Mouse (Mus musculus) brain, embryonic 14.5 days (tissue): ENCODE data around the gene Naa50. TPM values are rescaled to one million over a fixed set of nuclear protein-coding genes. Genes with fewer than 3 reads are reported as not detected.

Experiments
- DNase-seq: peaks from one replicate; pipeline ENCODE4 v3.0.0-alpha.2; 2011; ENCODE audit warnings: low read depth
- CTCF ChIP-seq: fragments of 200-500 bp; IDR thresholded peaks from 2 replicates; pipeline ENCODE4 v1.5.1; 2012; ENCODE audit warnings: inconsistent platforms, mild to moderate bottlenecking, moderate library complexity, borderline replicate concordance; ENCODE audit not compliant: insufficient read depth, insufficient read length; ENCODE audit errors: extremely low read depth
- POLR2A ChIP-seq: fragments of 200-500 bp; IDR thresholded peaks from 2 replicates; pipeline ENCODE4 v1.6.1; 2012; ENCODE audit warnings: mild to moderate bottlenecking, inconsistent platforms, borderline replicate concordance; ENCODE audit not compliant: poor library complexity, insufficient read depth, insufficient read length, severe bottlenecking; ENCODE audit errors: extremely low read depth
- polyA plus RNA-seq: library from polyadenylated mRNA; depleted of rRNA; stranded (reverse); fragments of >200 nt; gene quantifications from 2 replicates; pipeline ENCODE4 v1.2.3, GENCODE M21; 2012; rRNA removed

Gene Naa50
- polyA plus RNA-seq, 1 experiment, result 25.1 TPM

- no peak for TF ChIP-seq CTCF
- no peak for TF ChIP-seq POLR2A
- DNase-seq, result no peak
Observed at GRCm38 (mm10) chr16:44182597-44182996, 43.0 kb downstream of the Naa50 start.

GRCm38 (mm10) chr16:44184769-44185168, 45.1 kb downstream of the Naa50 start:
- DNase-seq, result no peak
- no peak for TF ChIP-seq POLR2A
- TF ChIP-seq CTCF, result no peak

GRCm38 (mm10) chr16:44187172-44187571, 47.5 kb downstream of the Naa50 start:
- no peak for DNase-seq
- TF ChIP-seq CTCF, result no peak
- TF ChIP-seq POLR2A, result no peak

DNA sequence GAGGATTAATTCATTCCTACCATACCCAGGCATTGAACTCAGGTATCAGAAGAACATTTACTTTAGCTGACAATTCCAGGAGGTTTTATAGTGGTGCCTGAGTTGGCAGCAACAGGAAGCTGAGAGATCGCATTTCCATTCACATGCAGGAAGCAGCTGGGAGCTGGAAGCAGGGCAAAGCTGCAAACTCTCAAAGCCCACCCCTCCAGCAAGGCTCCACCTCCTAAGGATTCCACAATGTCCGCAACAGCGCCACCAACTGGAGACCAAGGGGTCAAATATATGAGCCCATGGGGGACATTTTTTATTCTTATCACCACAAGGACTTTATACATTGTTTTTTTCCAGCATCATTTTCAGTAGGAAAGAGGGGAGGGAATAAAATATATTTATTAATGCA, 49.1 kb downstream of the Naa50 start:
- no peak for TF ChIP-seq CTCF
- TF ChIP-seq POLR2A, result no peak
- DNase-seq, result no peak

DNA sequence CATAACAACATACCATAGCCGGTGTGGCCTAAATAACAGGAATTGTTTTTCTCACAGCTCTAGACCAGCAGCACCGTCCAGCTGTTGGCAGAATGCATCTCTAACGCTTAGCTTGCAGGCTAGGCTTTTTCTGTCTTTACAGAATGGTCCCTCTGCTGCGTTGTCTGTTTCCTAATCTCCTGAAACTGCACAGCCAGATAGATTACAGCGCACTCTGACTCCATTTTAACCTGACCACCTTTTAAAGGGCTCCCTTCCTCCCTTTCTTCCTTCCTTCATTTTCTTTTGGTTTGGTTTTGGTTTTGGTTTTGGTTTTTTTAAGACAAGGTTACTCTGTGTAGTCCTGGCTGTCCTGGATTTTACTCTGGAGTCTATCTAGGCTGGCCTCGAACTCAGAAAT, 50.4 kb downstream of the Naa50 start:
- DNase-seq, result no peak
- TF ChIP-seq CTCF (no peak), POLR2A (no peak)

DNA sequence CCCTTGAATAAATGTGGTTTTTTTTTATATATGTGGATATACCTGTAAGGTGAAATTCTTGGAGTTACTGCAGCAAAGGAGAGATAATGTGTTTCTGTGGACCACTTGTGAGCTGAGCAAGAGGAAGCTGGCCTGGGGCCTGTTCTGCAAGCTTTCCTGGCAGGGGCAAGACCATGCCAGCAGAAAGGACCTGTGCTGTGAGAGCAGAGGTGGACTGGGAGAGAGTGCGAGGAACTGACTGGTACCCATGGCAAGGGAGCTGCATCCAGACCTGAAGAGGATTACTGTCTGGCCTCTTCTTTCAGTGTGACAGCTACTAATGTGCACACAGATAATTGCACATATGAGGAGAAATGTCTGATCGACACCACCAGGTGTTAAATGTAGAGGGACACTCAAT, 51.3 kb downstream of the Naa50 start:
- no peak for DNase-seq
- TF ChIP-seq CTCF (no peak), POLR2A (no peak)

DNA sequence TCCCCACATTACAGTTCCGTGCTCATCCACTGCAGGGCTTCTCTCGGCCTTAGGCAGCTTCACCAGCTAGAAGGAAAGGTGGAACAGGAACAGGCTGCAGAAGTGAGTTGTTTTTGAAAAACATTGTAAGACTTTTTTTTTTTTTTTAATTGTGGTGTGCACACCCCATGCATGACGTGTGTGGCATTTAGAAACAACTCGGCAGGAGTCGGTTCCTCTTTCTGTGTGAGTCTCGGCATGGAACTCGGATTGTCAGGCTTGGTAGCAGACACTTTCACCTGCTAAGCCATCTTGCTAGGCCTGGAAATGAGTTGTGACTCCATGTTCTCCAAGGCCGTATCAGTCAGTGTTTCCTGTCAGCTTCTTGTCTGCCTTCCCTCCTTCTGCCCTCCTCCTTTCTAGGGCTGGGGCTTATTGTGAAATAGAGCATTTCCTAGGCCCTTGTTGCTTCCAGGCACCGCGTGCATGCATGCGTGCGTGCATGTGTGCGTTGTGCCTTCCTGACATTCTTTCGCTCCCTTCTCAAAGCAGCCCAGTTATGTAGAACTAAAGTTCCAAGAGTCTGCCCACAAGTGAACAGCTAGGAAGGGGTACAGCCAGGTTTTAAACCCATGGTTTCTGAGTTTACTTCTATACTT, 59.6 kb downstream of the Naa50 start:
- DNase-seq, result no peak
- no peak for TF ChIP-seq CTCF
- no peak for TF ChIP-seq POLR2A

DNA sequence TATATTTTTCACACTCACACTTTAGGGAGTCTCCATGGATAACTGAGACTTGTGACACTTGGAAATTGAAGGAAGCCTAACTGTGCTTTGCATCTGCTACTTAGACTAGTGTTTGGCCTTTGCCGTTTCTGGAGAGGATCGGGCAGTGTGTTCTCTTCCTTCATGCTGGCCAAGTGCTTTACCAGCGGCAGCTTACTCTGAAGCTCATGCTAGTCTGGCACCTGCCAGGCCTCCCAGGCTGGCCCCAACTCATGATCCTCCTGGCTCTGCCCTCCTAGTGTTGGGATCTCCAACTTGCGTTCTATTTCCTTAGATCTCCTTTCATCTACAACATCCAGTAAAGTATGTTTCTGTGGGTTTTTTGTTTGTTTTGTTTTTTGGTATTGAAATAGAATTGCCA, 60.5 kb downstream of the Naa50 start:
- no peak for TF ChIP-seq CTCF
- no peak for TF ChIP-seq POLR2A
- no peak for DNase-seq

DNA sequence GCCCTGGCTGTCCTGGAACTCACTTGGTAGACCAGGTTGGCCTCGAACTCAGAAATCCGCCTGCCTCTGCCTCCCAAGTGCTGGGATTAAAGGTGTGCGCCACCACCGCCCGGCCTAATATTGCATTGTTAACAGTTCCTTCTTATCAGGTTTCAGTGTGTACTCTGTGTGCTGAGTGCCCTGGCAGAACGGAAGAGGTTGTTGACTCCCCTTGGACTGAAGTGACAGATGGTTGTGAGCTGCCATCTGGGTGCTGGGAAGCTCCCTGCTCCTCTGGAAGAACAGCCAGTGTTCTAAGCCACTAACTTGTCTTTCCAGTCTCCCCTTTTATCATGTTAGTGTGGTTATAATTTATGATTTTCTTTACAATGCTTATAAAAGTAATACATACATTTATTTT, 64.7 kb downstream of the Naa50 start:
- DNase-seq, result peak; percentile 66
- TF ChIP-seq CTCF (no peak), POLR2A (no peak)

DNA sequence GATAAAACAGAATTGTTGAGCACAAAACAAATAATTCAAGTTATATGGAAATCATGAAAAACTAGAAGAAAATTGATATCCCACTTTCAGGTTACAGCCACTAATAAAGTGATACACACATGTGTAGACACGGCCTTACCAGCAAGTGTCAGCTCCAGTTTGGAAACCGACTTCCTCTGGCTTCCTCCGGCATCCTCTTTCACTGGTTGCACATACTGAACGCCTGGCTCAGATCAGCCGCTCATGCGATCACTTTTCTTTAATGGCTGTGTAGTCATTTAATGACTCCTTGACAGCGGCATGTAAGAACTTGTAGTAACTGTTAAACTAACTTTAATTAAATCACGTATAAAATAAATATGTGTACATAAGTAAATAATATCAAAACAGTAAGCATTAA, 66.3 kb downstream of the Naa50 start:
- no peak for DNase-seq
- TF ChIP-seq POLR2A (no peak), CTCF (no peak)

DNA sequence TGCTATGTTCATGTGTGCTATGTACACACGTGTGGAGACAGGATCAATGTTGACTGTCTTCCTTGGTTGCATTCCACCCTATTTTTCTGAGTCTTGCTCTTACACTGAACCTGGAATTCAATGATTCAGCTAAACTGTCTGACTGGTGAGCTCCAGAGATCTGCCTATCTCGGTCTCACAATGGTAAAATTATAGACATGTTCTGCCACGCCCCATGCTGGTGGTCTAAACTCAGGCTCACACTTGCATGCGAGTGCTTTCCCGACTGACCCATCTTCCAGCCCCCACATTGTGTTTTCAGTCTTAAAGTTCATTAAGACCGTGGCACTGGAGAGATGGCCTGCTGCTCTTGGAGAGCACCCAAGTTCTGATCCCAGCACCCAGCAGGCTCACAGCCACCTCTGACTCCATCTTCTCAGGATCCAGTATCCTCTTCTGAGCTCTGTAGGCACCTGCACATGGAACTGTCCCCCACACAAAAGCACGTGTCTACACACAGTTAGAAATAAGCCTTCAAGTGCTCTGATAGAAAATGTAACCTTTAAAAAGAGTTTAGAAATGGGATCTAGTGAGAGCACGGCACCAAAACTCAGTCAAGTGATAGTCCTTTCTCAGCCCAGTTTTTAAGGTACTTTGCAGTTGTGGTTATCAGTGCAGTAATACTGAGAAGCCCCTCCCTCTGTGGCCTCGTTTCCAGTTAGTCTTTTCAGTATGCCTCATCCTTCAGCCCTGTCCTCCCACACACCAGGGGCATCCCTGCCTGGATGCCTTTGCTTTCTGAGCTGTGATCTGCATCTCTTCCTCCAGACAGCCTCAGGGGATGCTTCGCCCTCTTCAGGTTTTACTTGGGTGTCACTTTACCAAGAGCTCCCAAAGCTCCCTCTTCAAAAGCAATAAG, 70.8 kb downstream of the Naa50 start:
- no peak for DNase-seq
- no peak for TF ChIP-seq CTCF
- TF ChIP-seq POLR2A, result no peak

- no peak for DNase-seq
- TF ChIP-seq POLR2A (no peak), CTCF (no peak)
Observed at GRCm38 (mm10) chr16:44211054-44211414, 71.4 kb downstream of the Naa50 start.

DNA sequence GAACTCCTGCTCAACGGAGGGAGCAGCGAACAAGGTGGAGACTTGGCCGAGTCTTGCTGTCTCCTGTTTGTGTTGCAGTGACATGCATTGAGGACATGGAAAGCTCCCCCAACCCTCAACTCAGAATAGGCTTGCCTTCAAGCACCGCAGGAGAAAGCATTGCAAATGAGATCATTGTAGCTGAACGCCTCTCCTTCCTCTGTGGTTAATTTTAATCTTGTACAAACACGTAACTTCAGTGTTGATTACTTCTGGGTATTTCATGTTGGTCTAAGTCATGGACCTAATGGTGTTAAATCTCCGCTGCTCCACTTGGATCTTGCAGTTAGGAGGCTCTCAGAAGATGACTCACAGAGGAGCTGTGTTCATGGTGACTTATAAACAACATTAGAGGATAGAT, 73.1 kb downstream of the Naa50 start:
- no peak for TF ChIP-seq CTCF
- TF ChIP-seq POLR2A, result no peak
- DNase-seq, result no peak

Other genes starting within 250 kb of the Naa50 start
- 39.0 and 51.1 TPM in 2 replicates for gene Qtrt2, start 213.0 kb upstream of the Naa50 start, polyA plus RNA-seq
- gene Zdhhc23, start 160.0 kb upstream of the Naa50 start, polyA plus RNA-seq, result 2.5 and 3.6 TPM in 2 replicates
- 1.7 and 1.9 TPM in 2 replicates for gene Gramd1c, start 76.5 kb upstream of the Naa50 start, polyA plus RNA-seq
- 75.6 and 84.2 TPM in 2 replicates for gene Atp6v1a, start 125 bp upstream of the Naa50 start, polyA plus RNA-seq
- 8.7 and 11.6 TPM in 2 replicates for gene Usf3, start 33.4 kb downstream of the Naa50 start, polyA plus RNA-seq
- gene Sidt1, start 193.4 kb downstream of the Naa50 start, polyA plus RNA-seq, result 5.1 and 7.9 TPM in 2 replicates
- 16.6 and 24.8 TPM in 2 replicates for gene Spice1, start 207.3 kb downstream of the Naa50 start, polyA plus RNA-seq